Mouse (Mus musculus) large intestine, adult 2 months (tissue): ENCODE measurements around the gene Stat1. TPM values are rescaled to one million over a fixed set of nuclear protein-coding genes. Genes with fewer than 3 reads are reported as not detected.

Experiments
- DNase-seq: peaks from one replicate; pipeline ENCODE4 v3.0.0-alpha.2; 2012; ENCODE audit warnings: low read depth, low spot score
- WGBS: fragments of 180-500 bp; shearing (Covaris S2); methylation state at CpG from one replicate; pipeline ENCODE4 v1.1.7; 2018; 5-methylcytosine and 5-hydroxymethylcytosine counted together
- polyA plus RNA-seq: library from polyadenylated mRNA; depleted of rRNA; stranded (reverse); fragments of >200 nt; gene quantifications from 2 replicates; pipeline ENCODE4 v1.2.3, GENCODE M21; 2012

Gene Stat1
- polyA plus RNA-seq, 1 experiment = 63.7 TPM

- WGBS = 95% methylated on average over 6 of the region's 6 CpGs
- DNase-seq = no peak
These were observed 8.1 kb downstream of the Stat1 start for GRCm38 (mm10) chr1:52127350-52127749.

DNA sequence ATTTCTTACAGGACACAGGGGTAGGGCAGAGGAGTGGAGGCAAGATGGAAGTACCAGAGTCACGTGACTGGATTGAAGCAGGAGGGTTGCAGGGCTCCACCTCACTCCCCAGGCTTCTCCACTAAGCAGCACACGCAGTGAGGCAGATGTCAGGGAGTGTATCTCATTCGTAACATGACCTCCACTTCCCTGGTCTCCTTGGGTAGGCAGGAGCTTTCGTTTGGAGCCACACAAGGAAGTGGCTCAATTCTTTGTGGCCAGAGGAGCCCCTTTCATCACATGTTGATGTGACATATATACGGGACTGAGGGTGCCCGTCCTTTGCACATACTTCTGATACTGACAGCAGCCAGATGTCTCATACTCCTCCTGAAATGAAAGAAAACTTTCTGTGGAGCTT lies 10.6 kb downstream of the Stat1 start:
- DNase-seq = no peak
- 75% methylated on average over 6 of the region's 6 CpGs for WGBS

GRCm38 (mm10) chr1:52131787-52132377 lies 12.6 kb downstream of the Stat1 start:
- no peak for DNase-seq
- 76% methylated on average over 11 of the region's 11 CpGs for WGBS

- no peak for DNase-seq
- 92% methylated on average over 8 of the region's 8 CpGs for WGBS
These were observed 14.0 kb downstream of the Stat1 start for GRCm38 (mm10) chr1:52133254-52133653.

GRCm38 (mm10) chr1:52137292-52137691 lies 18.1 kb downstream of the Stat1 start:
- 93% methylated on average over 16 of the region's 16 CpGs for WGBS

DNA sequence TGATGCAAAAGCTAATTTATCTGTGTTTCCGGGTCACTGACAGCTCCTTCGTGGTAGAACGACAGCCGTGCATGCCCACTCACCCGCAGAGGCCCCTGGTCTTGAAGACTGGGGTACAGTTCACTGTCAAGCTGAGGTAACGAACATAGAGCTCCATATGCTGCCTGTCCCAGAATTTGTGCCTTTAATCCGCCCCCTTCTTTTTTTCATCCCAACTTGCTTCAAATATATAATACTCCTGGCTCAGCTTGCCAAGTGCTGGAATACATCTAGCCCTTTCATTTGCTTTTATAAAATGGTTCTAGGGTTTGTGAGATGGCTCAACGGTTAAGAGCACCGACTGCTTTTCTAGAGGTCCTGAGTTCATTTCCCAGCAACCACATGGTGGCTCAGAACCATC lies 21.3 kb downstream of the Stat1 start:
- WGBS = 80% methylated on average over 9 of the region's 9 CpGs
- DNase-seq = no peak

More at GRCm38 (mm10) chr1:52137292-52137691, 18.1 kb downstream of the Stat1 start:
- DNase-seq = no peak

DNA sequence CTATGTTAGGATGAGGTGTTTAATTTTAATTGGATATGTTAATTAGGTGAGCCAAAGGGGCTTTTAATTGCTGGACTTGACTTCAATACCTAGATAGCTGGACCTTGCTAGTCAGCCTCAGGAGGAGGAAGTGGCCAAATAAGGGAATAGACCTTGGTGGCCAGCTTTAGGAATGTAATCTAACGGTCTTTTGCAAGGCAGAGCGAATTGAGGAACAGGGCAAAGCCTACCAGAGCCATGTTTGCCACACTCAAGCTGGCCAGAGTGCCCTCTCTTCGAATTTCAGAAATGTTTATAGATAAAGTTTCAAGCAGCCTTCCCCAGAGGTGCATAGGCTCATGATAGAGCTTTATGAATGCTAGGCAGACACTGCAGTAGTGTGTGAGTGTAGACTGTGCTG lies 22.2 kb downstream of the Stat1 start:
- WGBS = 52% methylated on average over 3 of the region's 3 CpGs
- DNase-seq = no peak

GRCm38 (mm10) chr1:52142117-52142516 lies 22.9 kb downstream of the Stat1 start:
- 33% methylated on average over 4 of the region's 4 CpGs for WGBS
- DNase-seq = no peak

GRCm38 (mm10) chr1:52143191-52143590 lies 24.0 kb downstream of the Stat1 start:
- WGBS = 80% methylated on average over 4 of the region's 4 CpGs
- no peak for DNase-seq

DNA sequence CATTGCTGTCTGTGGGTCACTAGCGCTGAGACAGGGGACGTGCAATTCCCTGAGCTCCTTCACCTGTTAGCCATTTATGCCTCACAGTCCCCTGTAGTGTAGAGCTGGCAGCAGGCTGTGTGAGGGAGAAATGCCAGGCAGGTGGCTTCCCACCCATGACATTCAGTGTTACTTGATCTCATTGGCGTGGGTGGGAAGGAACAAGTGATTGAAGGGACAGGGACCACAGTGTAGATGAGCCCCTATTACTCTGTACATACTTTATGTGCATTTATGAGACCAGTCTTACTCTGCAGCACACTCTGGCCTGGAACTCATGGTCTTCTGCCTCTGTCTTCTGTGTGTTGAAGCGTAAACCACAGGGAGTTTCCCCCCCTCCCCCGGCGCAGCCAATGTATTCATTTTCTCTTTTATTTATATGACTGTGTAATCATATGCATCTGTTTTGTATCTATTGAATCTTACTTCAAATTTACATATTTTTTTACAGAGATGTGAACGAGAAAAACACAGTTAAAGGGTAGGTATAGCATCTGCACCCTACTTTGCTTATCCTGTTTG lies 24.4 kb downstream of the Stat1 start:
- WGBS = 86% methylated on average over 7 of the region's 7 CpGs

GRCm38 (mm10) chr1:52144907-52145306 lies 25.7 kb downstream of the Stat1 start:
- WGBS = 45% methylated on average over 10 of the region's 10 CpGs
- no peak for DNase-seq

More for the DNA sequence above, 24.4 kb downstream of the Stat1 start:
- no peak for DNase-seq

GRCm38 (mm10) chr1:52146214-52146970 lies 27.2 kb downstream of the Stat1 start:
- WGBS = 52% methylated on average over 12 of the region's 12 CpGs
- DNase-seq = peak; percentile 31

- WGBS = 91% methylated on average over 2 of the region's 2 CpGs
- no peak for DNase-seq
These were observed 28.2 kb downstream of the Stat1 start for GRCm38 (mm10) chr1:52147431-52147830.

GRCm38 (mm10) chr1:52148178-52148577 lies 28.9 kb downstream of the Stat1 start:
- no peak for DNase-seq
- WGBS = 89% methylated on average over 7 of the region's 7 CpGs

GRCm38 (mm10) chr1:52148696-52149095 lies 29.5 kb downstream of the Stat1 start:
- 93% methylated on average over 7 of the region's 7 CpGs for WGBS
- DNase-seq = no peak

- WGBS = 26% methylated on average over 9 of the region's 9 CpGs
- DNase-seq = peak; percentile 8
These were observed 30.7 kb downstream of the Stat1 start for GRCm38 (mm10) chr1:52149934-52150346.

GRCm38 (mm10) chr1:52150676-52151075 lies 31.4 kb downstream of the Stat1 start:
- no peak for DNase-seq
- WGBS = 48% methylated on average over 11 of the region's 11 CpGs

GRCm38 (mm10) chr1:52151166-52151565 lies 31.9 kb downstream of the Stat1 start:
- WGBS = 97% methylated on average over 5 of the region's 5 CpGs
- no peak for DNase-seq

- no peak for DNase-seq
- WGBS = 90% methylated on average over 13 of the region's 13 CpGs
These were observed 33.1 kb downstream of the Stat1 start for GRCm38 (mm10) chr1:52152369-52152768.

DNA sequence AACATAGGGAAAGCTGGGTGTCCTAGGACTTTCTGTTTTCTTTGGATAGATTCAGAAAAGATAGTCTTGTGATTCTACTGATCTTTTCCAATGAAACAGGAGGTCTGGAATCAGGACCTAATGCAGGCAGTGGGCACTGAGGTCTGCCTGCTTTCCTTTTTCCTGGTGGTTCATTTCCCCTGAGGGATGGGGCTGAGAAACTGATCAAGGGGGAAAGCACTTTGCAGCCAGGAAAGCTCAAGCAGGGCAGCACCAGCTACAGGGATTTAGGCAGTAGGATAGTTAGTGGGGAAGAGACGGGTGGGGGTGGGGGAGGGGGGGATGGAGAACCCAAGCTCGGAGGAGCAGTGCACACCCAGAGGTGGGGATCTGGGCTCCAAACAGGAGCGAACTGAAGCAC lies 33.7 kb downstream of the Stat1 start:
- 83% methylated on average over 3 of the region's 3 CpGs for WGBS
- no peak for DNase-seq

GRCm38 (mm10) chr1:52154890-52155289 lies 35.6 kb downstream of the Stat1 start:
- 91% methylated on average over 8 of the region's 8 CpGs for WGBS
- DNase-seq = no peak
